Mouse (Mus musculus): Measurements from ENCODE around the gene Ech1.

Gene Ech1

GRCm38 (mm10) chr7:28850642-28851041 lies 25.6 kb downstream of the Ech1 start:
- in situ Hi-C loops (cut with MboI, MseI): no loop called here

GRCm38 (mm10) chr7:28859953-28860352 lies 34.9 kb downstream of the Ech1 start:
- in situ Hi-C loops (cut with MboI, MseI): loop anchor here (5.0 kb wide), 1 partner anchor 748 kb away; no protein-coding TSS in a partner anchor

GRCm38 (mm10) chr7:28860898-28861297 lies 35.9 kb downstream of the Ech1 start:
- in situ Hi-C loops (cut with MboI, MseI): no loop called here

- in situ Hi-C loops (cut with MboI, MseI): no loop called here
Observed at GRCm38 (mm10) chr7:28862817-28863499, 37.9 kb downstream of the Ech1 start.

- in situ Hi-C loops (cut with MboI, MseI): no loop called here
Observed at GRCm38 (mm10) chr7:28863540-28863939, 38.5 kb downstream of the Ech1 start, which contains the start of gene Lgals7. TSS of gene Lgals7 (plus strand) at chr7:28863853.

- in situ Hi-C loops (cut with MboI, MseI): no loop called here
Observed at GRCm38 (mm10) chr7:28864288-28864750, 39.3 kb downstream of the Ech1 start.

GRCm38 (mm10) chr7:28865481-28866300 lies 40.7 kb downstream of the Ech1 start:
- in situ Hi-C loops (cut with MboI, MseI): loop anchor here (5.0 kb wide), 2 partner anchors 43 to 73 kb away; no protein-coding TSS in a partner anchor

GRCm38 (mm10) chr7:28866769-28867507 lies 41.9 kb downstream of the Ech1 start:
- in situ Hi-C loops (cut with MboI, MseI): loop anchor here (5.0 kb wide), 2 partner anchors 45 to 75 kb away; no protein-coding TSS in a partner anchor

GRCm38 (mm10) chr7:28867508-28868340 lies 42.7 kb downstream of the Ech1 start:
- in situ Hi-C loops (cut with MboI, MseI): loop anchor here (5.0 kb wide), 2 partner anchors 45 to 75 kb away; no protein-coding TSS in a partner anchor

GRCm38 (mm10) chr7:28870901-28871664 lies 46.1 kb downstream of the Ech1 start:
- in situ Hi-C loops (cut with MboI, MseI): no loop called here

GRCm38 (mm10) chr7:28874565-28874964 lies 49.5 kb downstream of the Ech1 start:
- in situ Hi-C loops (cut with MboI, MseI): no loop called here

GRCm38 (mm10) chr7:28876099-28876498 lies 51.1 kb downstream of the Ech1 start:
- in situ Hi-C loops (cut with MboI, MseI): loop anchor here (5.0 kb wide), 1 partner anchor 104 kb away; no protein-coding TSS in a partner anchor

- in situ Hi-C loops (cut with MboI, MseI): loop anchor here (5.0 kb wide), 1 partner anchor 105 kb away; no protein-coding TSS in a partner anchor
Observed at GRCm38 (mm10) chr7:28877155-28877554, 52.1 kb downstream of the Ech1 start.

GRCm38 (mm10) chr7:28877856-28878255 lies 52.8 kb downstream of the Ech1 start:
- in situ Hi-C loops (cut with MboI, MseI): loop anchor here (5.0 kb wide), 1 partner anchor 106 kb away; no protein-coding TSS in a partner anchor

GRCm38 (mm10) chr7:28879606-28880005 lies 54.6 kb downstream of the Ech1 start:
- in situ Hi-C loops (cut with MboI, MseI): loop anchor here (5.0 kb wide), 1 partner anchor 107 kb away; no protein-coding TSS in a partner anchor

- in situ Hi-C loops (cut with MboI, MseI): no loop called here
Observed at GRCm38 (mm10) chr7:28880554-28880953, 55.5 kb downstream of the Ech1 start.

- in situ Hi-C loops (cut with MboI, MseI): no loop called here
Observed at GRCm38 (mm10) chr7:28881199-28881598, 56.2 kb downstream of the Ech1 start, which contains the start of gene Capn12. TSS of gene Capn12 (plus strand) at chr7:28881422.

All from T-helper 2 cell (primary cell).